Mouse (Mus musculus) cerebral cortex, adult 2 months (tissue): Measurements from ENCODE around the gene Gpr68.

Source experiments
- WGBS: fragments of 180-500 bp; shearing (Covaris S2); methylation state at CpG from one replicate; pipeline ENCODE4 v1.1.7; 2018; 5-methylcytosine and 5-hydroxymethylcytosine counted together

Gpr68 gene

DNA sequence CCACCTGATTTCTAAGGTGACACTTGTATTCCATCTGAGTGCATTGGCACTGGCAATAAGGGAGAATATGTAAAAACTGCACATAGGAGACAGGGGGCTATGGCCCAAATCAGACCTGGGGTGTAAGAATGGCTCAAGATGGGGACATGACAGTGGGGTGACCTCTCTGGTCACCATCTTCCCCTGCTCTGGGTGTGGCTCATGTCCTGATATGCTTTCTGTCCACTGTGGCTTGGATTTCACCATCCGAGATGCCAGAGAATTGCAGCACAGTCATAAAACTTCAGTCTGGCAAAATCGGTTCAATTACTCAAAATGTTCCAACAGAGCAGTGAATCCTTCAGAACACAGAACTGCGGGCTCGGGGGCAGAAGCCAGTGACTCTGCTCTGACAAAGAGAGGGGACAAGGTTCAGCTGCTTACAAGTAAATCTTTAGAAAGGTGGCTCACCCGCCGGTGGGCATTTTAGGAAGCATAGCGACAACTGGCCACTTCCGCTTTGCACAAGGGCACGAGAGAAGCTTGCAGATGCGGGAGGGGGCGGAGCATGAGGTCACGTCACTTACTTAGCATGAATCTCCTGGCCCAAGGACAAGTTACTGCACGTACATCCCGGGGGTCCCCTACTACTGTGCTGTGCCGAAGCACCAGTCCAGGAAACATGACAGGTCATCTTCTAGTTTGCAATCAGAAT, 16.8 kb upstream of the Gpr68 start:
- 79% methylated on average over 15 of the region's 15 CpGs for WGBS

DNA sequence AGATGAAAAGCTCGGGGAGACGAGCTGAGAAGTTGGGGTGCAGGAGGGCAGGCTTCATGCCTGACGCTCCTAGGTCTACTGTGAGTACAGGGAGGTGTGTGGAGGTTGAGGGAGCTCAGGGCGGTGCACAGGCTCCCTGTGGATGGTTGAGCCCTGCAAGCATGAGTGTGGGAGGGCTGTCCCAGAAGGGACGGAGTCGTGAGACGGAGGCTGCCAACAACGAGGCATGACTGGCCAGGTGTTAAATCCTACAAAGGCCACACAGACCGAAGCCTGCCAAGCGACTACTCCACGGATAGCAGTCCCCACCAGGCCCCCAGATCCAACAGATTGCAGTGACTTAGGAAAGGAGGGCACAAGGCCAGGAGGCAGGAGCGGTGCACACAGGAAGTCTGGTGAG, 2.7 kb upstream of the Gpr68 start:
- WGBS = 45% methylated on average over 12 of the region's 12 CpGs

DNA sequence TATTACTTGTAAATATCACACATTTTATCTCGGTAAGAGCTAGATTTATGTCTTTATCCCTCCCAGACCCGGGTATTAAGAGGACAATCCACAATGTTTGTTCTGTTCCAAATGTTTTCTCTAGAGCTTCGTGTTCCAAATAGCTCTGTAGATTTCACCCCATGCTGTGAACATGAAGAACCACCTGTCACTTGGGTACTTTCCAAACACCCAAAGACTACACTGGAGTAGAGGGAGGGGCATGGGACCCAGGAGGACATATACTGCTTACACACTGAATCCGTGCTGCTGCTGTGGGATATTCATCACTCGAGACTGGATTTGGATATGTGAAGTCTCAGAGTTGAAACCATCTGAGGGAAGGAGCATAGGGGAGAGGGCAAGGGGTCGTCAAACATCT, 1.8 kb upstream of the Gpr68 start:
- WGBS = 48% methylated on average over 6 of the region's 6 CpGs

DNA sequence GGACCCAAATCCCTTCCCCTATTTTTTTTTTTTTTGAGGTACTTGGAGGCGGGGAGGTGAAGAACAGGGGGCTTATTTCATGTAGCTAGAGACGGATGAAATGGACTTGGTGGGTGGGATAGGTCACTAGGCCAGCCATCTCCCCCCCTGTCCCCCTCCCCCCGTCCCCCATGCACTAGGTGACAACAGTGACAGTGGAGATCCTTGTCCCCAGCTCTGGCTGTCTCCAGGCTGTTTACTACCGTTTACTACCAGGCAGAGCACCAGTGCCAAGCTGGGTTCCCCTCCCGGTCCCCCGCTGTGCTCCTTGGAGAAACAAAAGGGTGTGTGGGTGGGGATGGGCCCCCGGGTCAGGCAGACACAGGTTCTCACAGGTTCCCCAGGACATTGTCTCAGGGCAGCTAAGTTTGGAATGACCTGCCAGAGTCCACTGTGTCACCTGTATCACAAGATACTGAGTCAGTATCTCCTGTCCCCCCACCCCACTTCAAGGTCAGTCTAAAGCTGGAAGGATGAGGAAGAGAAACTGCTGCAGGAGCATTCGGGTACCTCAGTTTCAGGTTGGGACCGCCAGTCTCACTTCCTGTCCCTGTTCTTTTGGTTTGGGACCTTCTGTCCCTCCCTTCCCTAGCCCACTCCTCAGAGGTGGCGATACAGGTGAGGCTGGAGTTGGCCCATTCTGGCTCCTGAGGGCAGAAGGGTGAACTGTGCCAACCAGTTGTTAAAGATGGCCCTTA, 468 bp upstream of the Gpr68 start:
- WGBS = 31% methylated on average over 10 of the region's 10 CpGs

DNA sequence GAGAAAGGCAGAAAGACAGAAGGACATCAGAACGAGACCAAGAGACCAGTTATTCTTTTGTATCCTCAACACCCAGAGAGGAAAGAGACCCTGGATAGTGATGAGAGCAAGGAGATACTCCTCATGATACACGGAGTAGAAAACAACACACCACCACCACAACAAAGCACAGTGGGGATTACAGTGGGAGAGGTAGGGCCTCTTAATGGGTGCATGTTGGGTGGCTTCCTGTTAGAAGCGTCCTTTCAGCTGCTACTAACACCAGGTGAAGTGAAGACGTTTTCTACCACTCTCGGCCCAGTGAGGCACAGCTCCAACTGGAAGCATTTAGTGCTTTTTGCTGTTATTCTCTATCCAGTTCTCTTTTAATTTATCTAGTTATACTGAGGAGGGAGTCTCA, 1.1 kb downstream of the Gpr68 start:
- 90% methylated on average over 5 of the region's 5 CpGs for WGBS

DNA sequence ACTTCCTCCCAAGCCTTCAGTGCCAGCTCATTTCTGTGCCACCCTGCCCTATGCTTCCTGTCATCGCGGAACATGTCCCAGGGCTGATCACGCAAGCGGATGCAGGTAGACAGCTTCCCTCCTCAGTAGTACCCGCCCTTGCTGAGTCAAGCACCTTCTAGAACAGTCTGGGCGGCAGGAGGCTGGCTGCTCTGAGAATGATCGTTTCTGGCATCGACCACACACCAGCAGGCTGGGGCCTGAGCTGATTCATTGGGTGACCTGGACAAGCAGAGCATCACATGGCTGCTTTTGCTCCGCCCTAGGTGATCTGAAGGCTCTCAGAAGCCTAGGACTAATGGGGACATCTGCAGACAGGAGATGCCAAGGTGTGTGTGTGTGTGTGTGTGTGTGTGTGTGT, 4.2 kb downstream of the Gpr68 start:
- 89% methylated on average over 9 of the region's 9 CpGs for WGBS

DNA sequence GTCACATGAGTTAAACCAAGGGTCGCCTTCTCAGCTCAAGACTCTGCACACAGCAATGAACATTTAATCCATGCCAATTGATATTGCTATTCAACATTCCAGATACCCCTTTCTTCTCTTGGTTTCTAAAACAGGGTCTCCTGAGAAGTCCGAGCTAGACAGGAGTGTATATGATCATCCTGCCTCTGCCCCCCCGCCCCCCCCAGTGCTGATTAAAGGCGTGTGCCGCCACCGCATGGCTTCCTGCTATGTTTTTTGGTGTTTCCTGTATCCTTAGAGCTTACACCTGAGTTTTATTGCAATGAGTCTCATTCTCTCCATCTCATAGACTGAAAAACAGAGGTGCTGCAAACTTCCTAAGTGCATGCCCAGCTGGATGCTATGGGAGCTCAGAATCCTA, 6.6 kb downstream of the Gpr68 start:
- 82% methylated on average over 6 of the region's 6 CpGs for WGBS

DNA sequence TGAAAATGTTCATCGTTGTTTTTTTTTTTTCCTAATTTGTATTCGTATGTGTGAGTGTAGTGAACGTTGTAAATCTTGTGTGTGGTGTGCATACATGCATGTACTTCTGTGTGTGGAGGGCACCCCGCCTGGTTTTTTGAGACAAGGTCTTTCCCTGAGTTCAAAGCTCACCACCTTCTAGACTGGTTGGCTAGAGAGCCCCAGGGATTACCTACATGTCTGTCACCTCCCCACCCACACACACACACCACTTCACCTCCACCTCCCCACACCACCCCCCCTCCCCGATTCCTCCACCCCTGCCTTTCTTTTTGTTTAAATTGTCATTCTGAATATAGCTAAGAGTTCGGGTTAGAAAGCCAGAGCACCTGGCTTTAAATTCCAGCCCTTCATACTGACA, 7.1 kb downstream of the Gpr68 start:
- WGBS = 59% methylated on average over 6 of the region's 6 CpGs

DNA sequence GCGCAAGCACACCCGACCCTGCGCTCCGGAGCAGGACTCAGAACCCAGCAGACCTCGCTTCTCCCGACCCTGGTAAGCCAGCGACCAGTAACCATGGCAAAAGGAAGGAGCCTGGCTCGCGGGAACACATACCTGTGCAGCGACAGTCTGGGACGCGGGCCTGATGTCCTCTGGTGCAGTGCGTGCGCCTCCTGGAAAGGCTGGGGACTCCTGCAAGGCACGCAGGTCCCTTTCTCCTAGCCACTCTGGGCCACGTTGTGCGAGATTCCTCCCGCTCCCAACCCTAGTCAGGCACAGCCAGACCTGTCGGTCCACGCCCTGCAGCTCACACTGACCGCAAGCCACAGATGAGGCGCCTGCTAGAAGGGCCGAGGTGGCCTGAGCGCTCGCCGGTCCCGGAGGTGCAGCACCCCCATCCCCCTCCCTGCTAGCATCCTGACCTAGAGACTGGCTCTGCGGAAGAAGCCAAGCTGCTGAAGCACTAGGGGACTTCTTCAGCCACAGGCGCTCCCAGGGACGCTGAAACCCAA, 8.8 kb downstream of the Gpr68 start:
- WGBS = 3% methylated on average over 30 of the region's 30 CpGs

DNA sequence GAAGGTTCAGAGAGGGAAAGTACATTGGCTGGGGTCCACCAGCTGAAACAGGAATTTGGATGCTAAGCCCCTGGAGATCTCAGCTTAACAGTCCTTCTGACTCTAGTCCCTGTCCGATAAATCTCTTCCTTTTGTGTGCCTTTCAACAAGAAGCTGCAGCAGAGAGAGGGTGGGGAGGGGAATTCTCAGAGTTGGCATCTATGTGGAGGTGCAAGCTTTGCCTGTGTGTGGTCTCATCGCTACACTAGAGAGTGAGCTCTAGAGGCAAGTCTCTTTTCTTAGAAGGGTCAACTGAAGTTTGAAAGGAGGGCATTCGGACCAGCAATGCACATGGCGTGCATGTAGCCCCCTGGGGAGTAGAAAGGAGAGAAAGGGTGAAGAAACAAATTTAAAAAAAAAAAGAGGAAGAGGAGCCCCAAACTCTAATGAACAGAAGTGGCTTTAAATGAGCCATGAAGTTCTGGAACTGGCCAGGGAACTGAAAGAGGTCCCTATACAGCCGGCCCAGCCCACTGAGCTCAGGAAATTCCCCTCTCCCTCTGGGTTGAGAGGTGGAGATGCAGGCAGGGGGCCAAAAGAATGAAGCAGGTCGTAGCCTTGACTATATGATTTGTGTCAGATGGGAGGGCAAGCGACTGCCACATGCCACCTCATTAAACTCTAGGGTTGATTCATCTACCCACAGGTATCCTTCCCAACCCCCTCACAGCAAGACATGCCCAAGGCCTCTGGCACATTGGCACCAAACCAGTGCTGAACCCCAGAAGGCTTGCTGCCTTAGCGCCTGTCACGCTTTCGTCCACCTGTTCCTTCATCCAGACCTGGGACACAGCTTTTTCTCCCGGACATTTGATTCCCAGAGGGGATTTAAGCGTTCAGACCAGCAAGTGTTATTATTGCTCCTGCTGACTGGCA, 10.0 kb downstream of the Gpr68 start:
- WGBS = 53% methylated on average over 12 of the region's 12 CpGs

DNA sequence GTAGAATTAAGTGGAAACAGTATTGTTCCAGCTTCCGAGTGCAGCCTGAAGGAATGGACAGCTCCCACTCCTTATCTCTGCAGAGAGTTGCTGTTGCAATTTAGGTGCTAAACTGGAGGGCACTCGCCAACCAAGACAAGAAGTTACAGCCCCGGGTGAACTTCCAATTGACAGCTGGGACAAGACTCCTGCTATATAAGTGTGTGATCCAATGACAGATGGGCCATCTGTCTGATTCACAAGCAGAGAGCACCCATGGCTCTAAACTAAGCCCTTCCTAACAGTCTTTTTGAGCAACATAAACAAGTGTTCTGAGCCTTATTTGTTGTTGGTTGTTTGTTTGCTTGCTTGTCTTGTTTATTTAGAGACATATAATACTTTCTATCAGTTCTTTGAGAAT, 11.3 kb downstream of the Gpr68 start:
- WGBS = 51% methylated on average over 3 of the region's 3 CpGs

DNA sequence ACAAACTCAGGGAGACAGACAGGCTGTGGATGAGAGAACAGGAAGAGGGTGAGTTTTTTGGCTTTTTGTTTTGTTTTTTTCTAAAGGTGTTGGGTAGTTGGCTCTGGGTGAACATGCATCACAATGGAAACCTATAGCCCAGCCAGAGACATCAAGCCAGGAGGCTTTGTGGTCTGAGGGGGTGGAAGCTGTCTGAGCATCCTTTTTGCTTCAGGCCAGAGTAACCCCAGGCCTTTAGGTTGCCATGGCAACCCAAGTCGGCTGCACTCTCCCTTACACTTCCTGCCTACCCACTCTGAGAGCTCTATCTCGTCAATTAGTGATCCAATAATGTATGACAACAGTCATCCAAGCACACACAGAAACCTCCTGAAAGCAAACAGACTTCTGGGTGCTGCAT, 12.5 kb downstream of the Gpr68 start:
- WGBS = 11% methylated on average over 2 of the region's 2 CpGs

DNA sequence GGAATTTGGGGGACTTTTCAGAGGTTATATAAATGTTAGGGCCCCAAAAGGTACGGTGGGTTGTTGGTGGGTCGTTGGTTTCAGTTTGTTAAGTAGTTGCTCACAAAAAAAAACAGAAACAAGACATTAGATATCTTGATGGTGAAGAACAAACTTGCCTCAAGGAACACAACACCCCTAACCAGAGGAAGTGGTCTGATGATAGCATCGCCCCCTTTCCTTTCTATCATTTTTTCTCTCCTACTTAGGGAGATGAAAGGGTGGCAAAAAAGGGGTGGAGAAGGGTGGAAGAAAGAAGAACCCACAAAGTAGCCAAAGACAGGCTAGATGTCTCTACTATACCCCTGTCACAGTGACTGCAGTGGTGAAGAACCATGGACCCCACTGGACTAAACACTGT, 17.4 kb downstream of the Gpr68 start:
- WGBS = 87% methylated on average over 3 of the region's 3 CpGs

DNA sequence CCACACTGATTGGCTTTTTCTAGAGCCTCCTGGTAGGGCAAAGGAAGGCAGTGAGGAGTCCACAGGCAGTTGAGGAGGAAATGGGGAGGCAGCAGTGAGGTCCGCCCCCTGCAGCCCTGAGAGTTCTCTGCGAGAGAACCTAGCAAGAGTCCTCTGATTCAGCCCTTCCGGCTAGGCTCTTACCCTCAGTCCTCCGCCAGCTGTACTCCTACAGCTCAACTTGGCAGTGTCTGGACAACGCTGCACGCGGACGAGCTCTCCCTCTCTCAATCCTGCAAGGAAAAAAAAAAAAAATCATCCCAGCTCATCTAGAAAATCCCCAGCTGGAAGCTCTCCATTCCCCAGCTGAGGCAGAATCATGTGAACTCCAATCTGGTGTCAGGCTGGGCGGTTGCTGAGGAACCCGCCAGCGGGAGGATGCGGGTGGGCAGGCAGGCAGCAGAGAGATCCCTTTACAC, 20.2 kb downstream of the Gpr68 start:
- WGBS = 7% methylated on average over 12 of the region's 12 CpGs

DNA sequence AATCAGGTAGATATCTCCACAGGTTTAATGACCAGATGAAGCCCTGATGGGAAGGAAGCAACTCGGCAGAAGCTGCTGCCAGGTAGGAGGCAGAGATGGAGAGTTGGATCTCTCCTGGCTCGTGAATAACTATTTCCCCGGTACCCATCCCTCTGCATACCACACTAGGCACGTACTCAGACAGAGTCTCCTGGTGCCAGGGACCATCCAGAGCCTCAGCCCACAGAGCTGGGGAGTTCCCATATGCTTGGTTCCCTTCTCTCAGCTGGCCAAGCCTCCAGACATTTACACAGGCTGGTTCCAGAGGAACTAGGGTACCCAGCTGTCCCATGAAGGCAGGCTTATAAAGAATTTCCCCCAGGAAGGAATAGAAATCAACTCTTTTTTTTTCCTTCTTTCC, 21.1 kb downstream of the Gpr68 start:
- 52% methylated on average over 4 of the region's 4 CpGs for WGBS

DNA sequence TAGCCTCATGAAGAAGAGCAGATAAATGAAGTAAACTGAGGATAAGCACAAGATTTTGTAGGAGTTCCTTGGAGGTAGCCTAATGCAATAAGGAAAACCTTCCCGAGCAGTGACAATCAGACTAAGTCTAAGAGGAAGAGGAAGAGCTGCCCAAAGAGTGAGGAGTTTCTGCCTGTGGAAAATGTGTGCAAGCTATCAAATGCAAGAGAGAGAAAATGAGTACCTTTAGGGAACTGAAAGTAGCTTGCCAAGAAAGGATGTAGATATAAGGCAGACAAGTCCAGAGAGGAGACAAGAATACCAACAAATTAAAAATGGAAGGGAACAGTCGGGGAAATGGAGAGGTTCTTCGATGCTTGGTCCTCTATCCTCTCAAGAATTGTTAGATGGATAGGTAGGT, 22.4 kb downstream of the Gpr68 start:
- WGBS = 65% methylated on average over 3 of the region's 3 CpGs

DNA sequence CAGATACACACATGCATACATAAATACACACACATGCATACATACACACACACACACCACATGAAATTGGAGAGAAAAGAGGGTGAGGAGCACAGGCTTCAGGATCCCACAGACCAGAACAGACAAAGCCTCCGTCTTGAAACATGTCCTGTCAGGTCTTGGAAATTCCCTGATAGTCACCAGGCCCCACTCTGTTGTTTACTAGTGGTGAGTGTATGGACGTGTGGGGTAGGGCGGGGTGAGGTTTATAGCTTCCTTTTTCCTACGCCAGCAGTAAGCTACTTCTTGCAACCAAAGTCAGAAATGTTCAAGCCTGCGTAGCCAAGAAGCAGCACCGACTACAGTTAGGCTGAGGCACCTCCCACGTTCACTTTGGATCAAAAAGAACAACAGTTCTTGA, 24.8 kb downstream of the Gpr68 start:
- 56% methylated on average over 7 of the region's 7 CpGs for WGBS

DNA sequence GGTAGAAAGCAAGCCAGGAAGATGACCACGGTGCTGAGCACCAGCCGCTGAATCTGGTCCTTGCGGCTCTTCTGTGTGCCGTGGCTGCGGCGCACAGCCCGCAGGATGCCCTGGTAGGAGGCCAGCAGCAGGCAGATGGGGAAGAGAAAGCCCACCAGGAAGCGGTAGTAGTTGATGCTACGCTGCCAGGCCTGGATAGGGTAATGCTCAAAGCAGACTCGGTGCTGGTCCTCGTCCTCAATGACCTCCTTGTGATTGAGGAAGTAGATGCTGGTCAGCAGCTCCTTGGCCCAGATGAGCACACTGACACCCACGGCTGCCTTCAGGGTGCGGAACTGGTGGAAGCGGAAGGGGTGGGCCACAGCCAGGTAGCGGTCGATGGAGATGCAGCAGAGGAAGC, 29.4 kb downstream of the Gpr68 start:
- WGBS = 78% methylated on average over 16 of the region's 16 CpGs

DNA sequence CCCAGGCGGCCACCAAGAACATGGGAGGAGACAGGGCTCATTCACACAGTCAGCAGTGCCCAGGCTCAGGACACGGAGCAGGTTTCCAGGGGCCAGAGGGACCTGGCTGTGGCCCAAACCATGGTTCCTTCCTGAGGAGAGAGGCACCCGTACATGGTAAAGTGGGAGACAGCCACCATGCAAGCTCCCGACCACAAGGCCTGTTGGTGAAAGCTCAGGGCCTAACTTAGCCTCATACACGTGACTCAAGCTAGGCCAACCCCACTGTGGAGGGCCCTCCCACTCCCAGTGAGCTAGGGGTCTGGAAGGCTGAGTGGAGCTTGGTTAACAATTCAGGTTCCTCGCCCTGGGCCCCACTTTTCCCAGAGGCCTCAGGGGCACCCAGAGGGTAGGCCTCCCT, 30.1 kb downstream of the Gpr68 start:
- 77% methylated on average over 6 of the region's 6 CpGs for WGBS

DNA sequence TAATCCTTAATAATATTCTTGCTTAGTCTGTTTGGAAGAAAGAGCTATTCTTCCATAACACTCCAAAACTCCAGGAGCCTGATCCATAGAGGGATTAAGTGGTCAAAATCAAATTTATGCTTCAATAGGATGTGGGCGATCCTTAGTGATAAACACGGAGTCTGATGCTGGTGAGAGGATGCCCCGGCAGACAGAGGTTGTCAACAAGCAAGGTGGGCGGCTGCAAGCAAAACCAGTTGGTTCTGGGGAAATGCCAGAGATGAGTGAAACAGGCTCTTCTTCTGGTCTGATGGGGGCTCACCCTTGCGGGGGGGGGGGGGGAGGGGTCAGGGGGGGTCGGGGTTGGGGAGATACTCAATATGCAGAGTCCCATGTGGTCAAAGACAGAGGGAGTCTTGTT, 32.0 kb downstream of the Gpr68 start:
- 58% methylated on average over 5 of the region's 6 CpGs for WGBS

DNA sequence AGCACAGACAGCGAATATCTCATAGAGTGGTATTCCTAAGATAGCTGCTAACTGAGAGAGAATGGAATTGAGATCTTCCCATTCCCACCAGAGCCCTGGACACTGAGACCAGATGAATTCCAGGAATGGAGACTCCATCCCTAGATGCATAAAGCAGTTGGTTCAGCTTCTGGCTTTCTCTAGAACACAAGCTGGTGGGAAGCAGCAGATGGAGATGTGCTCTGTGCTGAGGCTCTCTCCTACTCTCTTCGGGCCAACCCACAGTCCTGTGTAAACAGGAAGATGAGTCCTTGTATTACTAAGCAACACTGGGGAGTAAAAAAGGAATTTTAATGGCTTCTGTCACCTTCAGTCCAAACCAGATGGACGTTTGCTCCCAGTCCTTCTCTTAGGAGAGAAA, 32.4 kb downstream of the Gpr68 start:
- WGBS = 42% methylated on average over 3 of the region's 3 CpGs

DNA sequence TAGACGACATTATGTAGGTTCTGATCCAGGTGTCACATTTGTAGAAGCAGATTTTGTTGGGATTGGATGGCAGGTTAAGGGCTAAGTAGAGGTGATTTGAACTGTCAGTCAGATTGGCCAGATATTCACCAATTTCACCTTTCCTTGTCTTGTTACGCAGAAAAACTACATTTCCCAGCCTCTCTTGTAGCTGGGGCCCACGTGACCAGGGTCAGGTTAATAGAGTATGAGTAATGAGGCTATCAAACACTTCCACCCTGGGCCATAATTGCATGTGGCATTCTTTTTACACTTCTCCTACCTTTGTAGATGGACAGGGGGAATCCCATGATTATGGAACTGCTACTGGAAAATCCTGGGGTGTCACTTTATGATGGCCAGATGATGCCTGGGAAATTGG, 34.4 kb downstream of the Gpr68 start:
- 89% methylated on average over 3 of the region's 3 CpGs for WGBS
